Mouse (Mus musculus) G1E (cell line): ENCODE measurements at regions not wholly inside any gene's neighbourhood (a gene's known extent, or its start where the extent isn't known, plus 50 kb on each side); places are given as distances from the start of the nearest gene placed in this dataset.
"Not testable (repeated sequence)": the region's sequence is repeated elsewhere in the genome, so short reads cannot be mapped to it uniquely, and the experiment has no call there.

Experiments used
- CTCF ChIP-seq: IDR thresholded peaks from 2 replicates; pipeline ENCODE4 v1.5.1; 2012; ENCODE audit warnings: low read depth, low read length, inconsistent platforms, mixed read lengths
- GATA1 ChIP-seq: IDR thresholded peaks from 2 replicates; pipeline ENCODE4 v1.6.1; 2012; ENCODE audit warnings: borderline replicate concordance, low read length, inconsistent platforms, mixed read lengths
- GATA2 ChIP-seq: IDR thresholded peaks from 2 replicates; pipeline ENCODE4 v1.6.1; 2012; ENCODE audit warnings: low read depth, low read length, inconsistent platforms, borderline replicate concordance
- TAL1 ChIP-seq: conservative IDR thresholded peaks from 2 replicates; pipeline ENCODE4 v1.6.1; 2012; ENCODE audit warnings: low read depth, low read length, inconsistent platforms, mixed read lengths

DNA sequence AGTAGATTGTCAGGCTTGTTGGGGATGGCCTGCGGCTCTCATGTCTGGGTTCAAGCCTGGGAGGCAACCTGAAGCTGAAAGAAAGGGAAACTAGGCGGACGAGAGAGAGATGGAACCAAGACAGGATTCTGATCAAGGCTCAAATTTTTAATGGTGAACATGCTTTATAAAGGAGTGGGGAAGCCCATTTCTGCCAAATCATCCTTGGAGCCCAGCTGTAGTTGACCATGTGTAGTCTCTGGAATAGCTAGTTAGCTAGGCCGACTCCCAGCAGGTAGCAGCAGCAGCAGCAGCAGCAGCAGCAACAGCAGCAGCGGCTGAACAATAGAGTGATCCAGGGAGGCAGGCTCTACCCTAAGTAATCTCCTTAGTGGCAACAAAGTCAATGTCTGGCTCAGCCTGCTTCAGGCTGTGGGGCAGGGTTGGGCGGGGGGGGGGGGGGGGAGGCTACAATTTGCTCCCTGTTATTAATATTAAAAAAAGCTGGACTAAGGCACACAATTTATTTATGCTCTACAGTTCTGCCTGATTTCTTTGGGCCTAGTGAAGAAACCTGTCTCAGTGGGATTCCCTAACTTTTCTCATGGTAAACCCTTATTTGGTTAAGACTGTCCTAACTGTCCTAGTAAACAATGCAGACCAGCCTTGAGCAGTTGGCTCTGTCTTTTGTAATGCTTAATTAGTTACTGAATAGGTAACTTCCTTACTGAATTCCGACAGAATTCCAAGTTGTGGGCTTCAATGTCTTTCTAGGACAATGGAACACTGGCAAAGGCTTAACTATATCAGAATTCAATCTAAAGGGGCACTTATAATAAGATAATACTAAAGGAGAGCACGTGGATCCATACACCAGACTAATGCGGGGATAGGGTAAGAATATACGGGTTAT, 875.7 kb upstream of the Gm38303 start:
- not testable (repeated sequence) for TF ChIP-seq CTCF, TAL1, GATA1, GATA2
